Mouse (Mus musculus): ENCODE measurements at regions not wholly inside any gene's neighbourhood (a gene's known extent, or its start where the extent isn't known, plus 50 kb on each side); places are given as distances from the start of the nearest gene placed in this dataset.
A peak's percentile ranks its signal among the peaks of the same experiment; 100 is the strongest.

GRCm38 (mm10) chr1:159034952-159035351 lies 54.7 kb upstream of the Pappa2 start:
- no peak for DNase-seq (ENCODE audit: low read depth)

GRCm38 (mm10) chr1:159036371-159036770 lies 56.1 kb upstream of the Pappa2 start:
- DNase-seq (ENCODE audit: low read depth): no peak

- no peak for DNase-seq (ENCODE audit: low read depth)
Measured at GRCm38 (mm10) chr1:159045870-159046385, 65.6 kb upstream of the Pappa2 start.

- peak; percentile 59 for DNase-seq (ENCODE audit: low read depth)
Measured at GRCm38 (mm10) chr1:159065024-159065423, 84.7 kb upstream of the Pappa2 start.

GRCm38 (mm10) chr1:159099205-159099604 lies 118.9 kb upstream of the Pappa2 start:
- DNase-seq (ENCODE audit: low read depth): no peak

GRCm38 (mm10) chr1:159122201-159122600 lies 109.9 kb upstream of the Cop1 start:
- no peak for DNase-seq (ENCODE audit: low read depth)

- no peak for DNase-seq (ENCODE audit: low read depth)
Measured at GRCm38 (mm10) chr1:159124874-159125273, 107.2 kb upstream of the Cop1 start.

GRCm38 (mm10) chr1:159135301-159135700 lies 96.8 kb upstream of the Cop1 start:
- DNase-seq (ENCODE audit: low read depth): peak; percentile 59

- DNase-seq (ENCODE audit: low read depth): no peak
Measured at GRCm38 (mm10) chr1:159147788-159148497, 84.2 kb upstream of the Cop1 start.

GRCm38 (mm10) chr1:159148498-159149187 lies 83.5 kb upstream of the Cop1 start:
- no peak for DNase-seq (ENCODE audit: low read depth)

GRCm38 (mm10) chr1:159149207-159149606 lies 82.9 kb upstream of the Cop1 start:
- DNase-seq (ENCODE audit: low read depth): no peak

GRCm38 (mm10) chr1:159149721-159150120 lies 82.4 kb upstream of the Cop1 start:
- no peak for DNase-seq (ENCODE audit: low read depth)

- DNase-seq (ENCODE audit: low read depth): no peak
Measured at GRCm38 (mm10) chr1:159150351-159150750, 81.8 kb upstream of the Cop1 start.

GRCm38 (mm10) chr1:159156428-159156827 lies 75.7 kb upstream of the Cop1 start:
- DNase-seq (ENCODE audit: low read depth): no peak

- DNase-seq (ENCODE audit: low read depth): no peak
Measured at GRCm38 (mm10) chr1:159160035-159160960, 71.8 kb upstream of the Cop1 start.

GRCm38 (mm10) chr1:159163113-159163885 lies 68.8 kb upstream of the Cop1 start:
- no peak for DNase-seq (ENCODE audit: low read depth)

- DNase-seq (ENCODE audit: low read depth): no peak
Measured at GRCm38 (mm10) chr1:159182031-159182430, 50.1 kb upstream of the Cop1 start.

Measured in 416B (cell line).